Mouse (Mus musculus): ENCODE data around the gene Drc3. TPM values are rescaled to one million over a fixed set of nuclear protein-coding genes. Genes with fewer than 3 reads are reported as not detected.

The Drc3 gene
- 1.6 and 2.3 TPM in 2 replicates for polyA plus RNA-seq (2016; fragmentation: Nextera tagmentation; extraction: Ambion mirVana)

DNA sequence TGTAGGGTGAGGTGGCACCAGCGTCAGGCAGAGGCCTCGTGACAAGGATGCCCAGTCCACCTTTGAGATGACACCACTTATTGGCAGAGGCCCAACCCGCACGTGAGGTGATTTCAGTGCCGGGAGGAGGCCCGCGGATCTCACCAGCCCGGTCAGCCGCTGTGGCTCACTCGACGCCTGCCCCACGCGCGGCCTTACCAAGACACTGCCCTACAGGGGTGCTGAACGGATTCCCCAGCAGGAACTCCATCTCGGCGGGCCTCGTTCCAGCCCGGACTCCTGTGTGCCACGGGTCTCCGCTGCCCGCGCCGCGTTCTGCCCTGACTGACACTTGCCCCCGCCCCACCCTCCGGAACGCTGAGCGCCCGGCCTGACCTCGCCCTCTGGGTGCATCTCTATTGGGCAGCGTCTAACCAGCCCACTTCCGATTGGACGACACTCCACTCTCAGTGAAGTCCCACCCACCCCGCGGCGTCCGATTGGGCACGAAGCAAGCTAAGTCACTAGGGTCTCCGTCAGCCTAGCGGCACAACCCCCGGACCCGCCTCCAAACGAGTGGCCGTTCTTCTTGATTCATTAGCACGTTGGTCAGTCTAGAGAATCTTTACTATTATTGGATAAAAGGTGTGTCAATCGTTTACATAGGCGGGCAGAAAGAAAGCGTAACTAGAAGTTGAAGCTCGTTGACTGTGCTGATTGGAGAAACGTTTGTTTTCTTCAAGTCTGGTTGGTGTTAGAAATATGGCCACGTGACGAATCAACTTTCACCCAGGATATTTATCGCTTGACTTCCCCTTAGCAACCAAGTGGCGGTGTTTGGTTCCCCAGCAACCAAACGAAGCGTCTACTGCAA lies at the start of gene Drc3, which contains the start of gene Tom1l2:
Drc3 (plus strand) TSS at position 771 of the 853 bp plus-strand sequence.
Tom1l2 (minus strand) TSS at position 347 of the 853 bp plus-strand sequence.
- WGBS = under 1% methylated on average over 57 of the region's 57 CpGs

DNA sequence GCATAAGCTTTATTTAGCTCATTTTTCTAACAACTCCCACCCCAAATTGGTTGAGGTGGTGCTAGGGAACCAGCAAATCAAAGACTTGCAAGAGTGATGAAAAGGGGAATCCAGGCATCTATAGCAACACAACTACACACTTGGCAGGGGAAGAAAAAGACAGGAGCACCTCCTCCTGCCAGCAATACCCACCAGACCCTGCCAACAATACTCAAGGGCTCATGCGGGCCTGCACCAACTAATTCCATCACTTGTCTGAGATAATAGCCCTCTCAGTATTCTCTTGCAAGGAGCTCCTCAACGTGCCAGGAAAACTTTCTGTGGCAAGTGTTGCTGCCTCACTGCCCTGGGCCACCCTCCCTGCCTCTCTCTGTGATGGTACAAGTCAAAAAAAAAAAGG lies 49.6 kb upstream of the Drc3 start:
- peaks cover 36% of the 10 kb centered on the region for H3K4me1 ChIP-seq (replicated peaks)
- H3K9me3 ChIP-seq (replicated peaks) = 0 out of 2 replicates have a peak, but pooled peaks cover 4% of the 10 kb centered on the region
- H3K36me3 ChIP-seq = no peaks in the 10 kb centered on the region; the same call in 1 of the 2 replicates
- no peak overlapping the region for H3K27ac ChIP-seq (ENCODE audit: poor library complexity, severe bottlenecking)
- ATAC-seq (ENCODE audit: insufficient number of reproducible peaks, low FRiP score) = no peak
- no peak overlapping the region for H3K4me2 ChIP-seq
- no peak overlapping the region for H3K9ac ChIP-seq
- no peak overlapping the region for H3K4me3 ChIP-seq
- 69% methylated on average over 2 of the region's 2 CpGs for WGBS
- H3K27me3 ChIP-seq (replicated peaks) = no peaks in the 10 kb centered on the region

More for the DNA sequence above, at the start of gene Drc3, which contains the start of gene Tom1l2:
- Histone ChIP-seq H3K9me3 (replicated peaks) (no peaks in the 10 kb centered on the region), H3K36me3 (no peaks in the 10 kb centered on the region), H3K4me1 (replicated peaks) (peaks cover 23% of the 10 kb centered on the region), H3K4me3 (peak within 1 kb of the TSS; percentile 65), H3K27ac (ENCODE audit: poor library complexity, severe bottlenecking) (peak within 1 kb of the TSS; percentile 82), H3K9ac (peak within 1 kb of the TSS; percentile 72), H3K4me2 (peak within 1 kb of the TSS; percentile 89), H3K27me3 (replicated peaks) (no peaks in the 10 kb centered on the region)
- ATAC-seq (ENCODE audit: insufficient number of reproducible peaks, low FRiP score) = peak; percentile 100

DNA sequence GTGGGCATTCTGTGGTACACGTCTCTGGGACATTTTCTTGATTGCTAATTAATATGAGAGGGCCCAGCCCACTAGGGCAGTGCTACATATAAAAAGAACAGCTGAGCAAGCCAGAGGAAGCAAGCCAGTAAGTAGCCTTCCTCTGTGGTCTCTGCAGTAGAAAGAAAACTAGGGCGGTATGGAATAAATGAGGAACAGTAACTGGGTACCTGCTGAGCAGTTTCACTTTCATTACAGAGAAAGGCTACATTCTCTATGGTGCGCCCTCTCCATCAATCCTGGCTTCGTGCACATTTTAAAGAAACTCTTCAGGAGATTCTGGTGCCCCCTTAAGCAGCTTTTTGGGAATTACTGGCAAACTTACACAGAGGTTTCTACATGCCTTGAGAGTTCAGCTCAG lies 47.5 kb upstream of the Drc3 start:
- H3K4me1 ChIP-seq (replicated peaks) = peaks cover 42% of the 10 kb centered on the region
- no peak overlapping the region for H3K27ac ChIP-seq (ENCODE audit: poor library complexity, severe bottlenecking)
- H3K4me2 ChIP-seq = no peak overlapping the region
- no peak overlapping the region for H3K4me3 ChIP-seq
- H3K27me3 ChIP-seq (replicated peaks) = no peaks in the 10 kb centered on the region
- H3K9ac ChIP-seq = no peak overlapping the region
- no peak for ATAC-seq (ENCODE audit: insufficient number of reproducible peaks, low FRiP score)
- no peaks in the 10 kb centered on the region; the same call in 1 of the 2 replicates for H3K36me3 ChIP-seq
- 0 out of 2 replicates have a peak, but pooled peaks cover 4% of the 10 kb centered on the region for H3K9me3 ChIP-seq (replicated peaks)
- 65% methylated on average over 4 of the region's 4 CpGs for WGBS

DNA sequence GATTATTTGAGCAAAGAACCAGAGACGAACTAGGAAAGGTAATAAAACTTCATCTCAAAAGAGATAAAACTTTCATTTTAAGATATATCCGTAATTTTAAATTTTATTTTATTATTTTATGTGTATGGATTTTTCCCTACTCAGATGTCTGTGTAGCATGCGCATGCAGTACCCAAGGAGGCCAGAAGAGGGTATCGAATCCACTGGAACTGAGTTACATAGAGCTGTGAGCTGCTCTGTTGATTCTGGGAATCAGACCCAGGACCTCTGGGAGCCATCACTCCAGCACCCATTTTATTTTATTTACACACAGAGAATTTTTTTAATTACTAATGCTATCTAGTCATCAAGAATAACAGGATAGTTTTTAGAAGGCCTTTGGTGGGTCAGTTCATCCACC lies 46.3 kb upstream of the Drc3 start:
- ATAC-seq (ENCODE audit: insufficient number of reproducible peaks, low FRiP score) = no peak
- Histone ChIP-seq H3K27me3 (replicated peaks) (no peaks in the 10 kb centered on the region), H3K36me3 (no peaks in the 10 kb centered on the region; the same call in 1 of the 2 replicates), H3K4me1 (replicated peaks) (peaks cover 45% of the 10 kb centered on the region), H3K27ac (ENCODE audit: poor library complexity, severe bottlenecking) (no peak overlapping the region), H3K9me3 (replicated peaks) (0 out of 2 replicates have a peak, but pooled peaks cover 4% of the 10 kb centered on the region), H3K4me2 (no peak overlapping the region), H3K4me3 (no peak overlapping the region), H3K9ac (no peak overlapping the region)
- 67% methylated on average over 4 of the region's 4 CpGs for WGBS

DNA sequence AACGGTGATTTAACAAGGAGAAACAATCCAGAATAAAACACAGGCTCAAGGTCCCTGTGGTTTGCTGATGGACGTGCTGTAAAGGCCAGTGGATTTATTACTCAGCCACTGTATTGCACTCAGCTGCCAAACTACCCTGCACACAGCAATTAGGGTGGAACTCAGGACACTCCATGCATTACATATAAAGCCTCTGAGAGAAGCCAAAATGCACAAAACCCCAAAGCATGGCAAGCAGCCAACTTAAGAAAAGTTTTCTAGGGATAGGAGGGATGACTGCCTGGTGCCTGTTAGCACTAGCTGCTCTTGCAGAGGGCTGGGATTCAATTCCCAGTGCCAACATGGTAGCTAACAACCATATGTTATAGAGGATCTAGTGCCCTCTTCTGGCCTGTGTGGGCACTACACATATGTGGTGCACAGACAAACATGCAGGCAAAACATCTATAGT lies 45.7 kb upstream of the Drc3 start:
- WGBS = 89% methylated on average over 2 of the region's 2 CpGs
- Histone ChIP-seq H3K27me3 (replicated peaks) (no peaks in the 10 kb centered on the region), H3K27ac (ENCODE audit: poor library complexity, severe bottlenecking) (no peak overlapping the region), H3K4me1 (replicated peaks) (peaks cover 43% of the 10 kb centered on the region), H3K9me3 (replicated peaks) (0 out of 2 replicates have a peak, but pooled peaks cover 4% of the 10 kb centered on the region), H3K4me2 (no peak overlapping the region), H3K4me3 (no peak overlapping the region), H3K9ac (no peak overlapping the region), H3K36me3 (no peaks in the 10 kb centered on the region; the same call in 1 of the 2 replicates)
- no peak for ATAC-seq (ENCODE audit: insufficient number of reproducible peaks, low FRiP score)

DNA sequence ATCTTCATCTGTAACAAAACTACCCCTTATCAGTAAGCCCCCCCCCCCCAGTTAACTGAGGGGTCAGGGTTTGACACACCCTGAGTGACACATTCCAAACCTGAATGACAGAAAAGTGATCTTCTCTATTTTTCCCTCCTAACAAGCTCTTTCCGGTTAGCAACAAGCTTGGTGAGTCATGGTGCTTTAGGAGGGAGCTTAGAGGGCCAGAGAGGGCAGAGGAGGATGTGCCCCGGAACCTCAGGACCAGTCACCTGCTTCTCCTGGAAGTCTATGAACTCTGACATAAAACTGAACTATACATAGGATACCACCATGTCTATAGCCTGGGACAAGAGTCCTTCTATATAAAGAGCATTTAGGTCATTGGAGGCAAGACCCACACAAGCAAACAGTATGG lies 45.1 kb upstream of the Drc3 start:
- peak overlapping the region; percentile 50 for H3K27ac ChIP-seq (ENCODE audit: poor library complexity, severe bottlenecking)
- H3K4me2 ChIP-seq = no peak overlapping the region
- 0 out of 2 replicates have a peak, but pooled peaks cover 4% of the 10 kb centered on the region for H3K9me3 ChIP-seq (replicated peaks)
- H3K4me3 ChIP-seq = no peak overlapping the region
- no peak for ATAC-seq (ENCODE audit: insufficient number of reproducible peaks, low FRiP score)
- H3K4me1 ChIP-seq (replicated peaks) = peaks cover 46% of the 10 kb centered on the region
- H3K36me3 ChIP-seq = no peaks in the 10 kb centered on the region; the same call in 1 of the 2 replicates
- no peak overlapping the region for H3K9ac ChIP-seq
- H3K27me3 ChIP-seq (replicated peaks) = no peaks in the 10 kb centered on the region
- 63% methylated on average over 2 of the region's 2 CpGs for WGBS

DNA sequence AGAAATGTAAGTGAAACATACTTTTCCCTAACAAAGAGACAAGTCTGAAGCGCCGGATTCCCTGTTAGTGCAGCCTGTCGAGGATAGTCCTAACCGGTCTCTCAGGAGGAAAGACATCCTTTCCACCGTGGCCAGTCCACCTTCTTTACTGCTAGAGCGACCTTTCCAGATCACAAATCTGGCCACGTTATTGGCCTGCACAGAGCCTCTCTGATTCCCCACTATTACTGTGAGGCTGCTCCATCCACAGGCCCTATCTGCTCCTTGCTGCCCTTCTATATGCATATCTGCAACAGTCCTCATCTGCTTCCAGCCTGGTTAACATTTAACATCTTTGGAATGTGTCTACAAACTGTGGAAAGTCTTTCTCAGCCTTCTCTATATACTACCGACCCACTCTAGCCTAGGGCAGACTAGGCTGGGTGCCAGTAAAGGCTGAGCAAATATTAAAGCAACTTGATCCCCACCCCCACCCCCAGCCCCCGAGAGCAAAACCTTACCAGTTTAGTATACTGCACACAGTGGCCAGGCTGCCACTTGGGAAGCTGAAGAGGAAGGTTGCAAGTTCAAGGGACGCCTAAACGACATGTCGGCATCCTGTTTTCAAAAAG lies 44.5 kb upstream of the Drc3 start:
- H3K9ac ChIP-seq = no peak overlapping the region

DNA sequence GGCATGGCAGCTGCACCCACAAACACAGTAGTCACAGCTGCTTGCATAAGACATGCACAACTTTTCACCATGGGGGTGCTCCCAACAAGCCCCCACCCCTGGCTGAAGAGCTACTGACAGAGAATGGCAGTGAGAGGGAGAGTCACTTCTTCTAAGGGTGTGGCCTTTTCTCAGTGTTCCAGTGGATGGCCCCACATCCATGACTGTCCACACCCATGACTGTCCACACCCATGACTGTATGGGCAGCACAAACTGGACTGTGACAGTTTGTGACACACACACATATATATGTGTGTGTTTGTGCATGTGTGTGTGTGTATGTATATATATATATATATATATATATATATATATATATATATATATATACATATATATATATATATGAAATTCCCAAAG lies 43.3 kb upstream of the Drc3 start:
- Histone ChIP-seq H3K9ac (no peak overlapping the region), H3K27me3 (replicated peaks) (no peaks in the 10 kb centered on the region), H3K4me1 (replicated peaks) (peaks cover 48% of the 10 kb centered on the region), H3K36me3 (no peaks in the 10 kb centered on the region; the same call in 1 of the 2 replicates), H3K9me3 (replicated peaks) (0 out of 2 replicates have a peak, but pooled peaks cover 7% of the 10 kb centered on the region), H3K4me3 (no peak overlapping the region), H3K27ac (ENCODE audit: poor library complexity, severe bottlenecking) (no peak overlapping the region), H3K4me2 (no peak overlapping the region)
- no peak for ATAC-seq (ENCODE audit: insufficient number of reproducible peaks, low FRiP score)

More for the DNA sequence above, 44.5 kb upstream of the Drc3 start:
- no peaks in the 10 kb centered on the region; the same call in 1 of the 2 replicates for H3K36me3 ChIP-seq
- H3K4me2 ChIP-seq = no peak overlapping the region
- ATAC-seq (ENCODE audit: insufficient number of reproducible peaks, low FRiP score) = peak; percentile 23; the same call in 1 of the 2 replicates
- H3K4me1 ChIP-seq (replicated peaks) = peaks cover 48% of the 10 kb centered on the region
- H3K27ac ChIP-seq (ENCODE audit: poor library complexity, severe bottlenecking) = peak overlapping the region; percentile 50
- 62% methylated on average over 12 of the region's 12 CpGs for WGBS
- 0 out of 2 replicates have a peak, but pooled peaks cover 7% of the 10 kb centered on the region for H3K9me3 ChIP-seq (replicated peaks)
- H3K4me3 ChIP-seq = no peak overlapping the region
- H3K27me3 ChIP-seq (replicated peaks) = no peaks in the 10 kb centered on the region

DNA sequence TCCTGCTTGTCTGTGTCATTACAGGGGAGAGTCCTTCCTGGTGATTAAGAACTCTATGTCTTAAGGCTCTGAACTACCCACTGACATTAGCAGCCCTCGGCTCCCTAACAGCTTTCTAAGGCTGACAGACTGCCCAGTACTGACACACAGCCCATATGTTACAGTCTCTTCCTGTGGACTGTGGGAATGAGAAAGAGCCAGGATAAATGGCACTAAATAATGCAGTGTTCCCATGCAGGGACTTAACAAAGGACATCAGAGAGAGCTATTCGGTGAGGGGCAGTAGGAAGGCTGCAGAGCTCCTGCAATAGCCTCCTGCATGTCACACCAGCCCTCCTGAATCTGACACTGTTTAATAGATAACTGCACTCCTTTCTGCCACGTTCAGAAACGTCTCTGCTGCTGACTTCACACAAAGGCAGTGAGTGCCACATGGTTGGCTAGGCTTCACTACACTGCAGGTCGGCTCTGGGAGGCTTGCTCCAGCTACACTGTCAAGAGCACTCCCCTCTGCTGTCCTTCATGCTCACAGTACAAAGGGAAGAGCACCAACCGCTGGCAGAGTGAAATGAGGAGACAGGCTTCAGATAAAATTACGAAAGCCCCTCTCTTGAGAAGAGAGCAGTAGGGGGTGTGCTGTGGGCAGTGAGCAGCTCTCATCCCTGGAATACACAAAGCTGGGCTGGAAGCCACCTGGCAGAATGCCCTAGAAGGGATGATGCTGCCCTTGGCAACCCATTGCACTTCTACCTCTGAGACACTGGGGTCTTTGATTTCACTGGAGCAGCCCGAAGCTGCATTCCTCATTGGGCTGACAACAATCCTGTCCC lies 41.9 kb upstream of the Drc3 start:
- Histone ChIP-seq H3K9ac (peak overlapping the region; percentile 50; the same call in 1 of the 2 replicates), H3K9me3 (replicated peaks) (0 out of 2 replicates have a peak, but pooled peaks cover 7% of the 10 kb centered on the region), H3K27me3 (replicated peaks) (no peaks in the 10 kb centered on the region), H3K4me3 (no peak overlapping the region), H3K4me2 (peak overlapping the region; percentile 43), H3K4me1 (replicated peaks) (peaks cover 48% of the 10 kb centered on the region), H3K27ac (ENCODE audit: poor library complexity, severe bottlenecking) (peak overlapping the region; percentile 73), H3K36me3 (no peaks in the 10 kb centered on the region; the same call in 1 of the 2 replicates)
- WGBS = 17% methylated on average over 8 of the region's 8 CpGs
- ATAC-seq (ENCODE audit: insufficient number of reproducible peaks, low FRiP score) = peak; percentile 48; the same call in 1 of the 2 replicates

DNA sequence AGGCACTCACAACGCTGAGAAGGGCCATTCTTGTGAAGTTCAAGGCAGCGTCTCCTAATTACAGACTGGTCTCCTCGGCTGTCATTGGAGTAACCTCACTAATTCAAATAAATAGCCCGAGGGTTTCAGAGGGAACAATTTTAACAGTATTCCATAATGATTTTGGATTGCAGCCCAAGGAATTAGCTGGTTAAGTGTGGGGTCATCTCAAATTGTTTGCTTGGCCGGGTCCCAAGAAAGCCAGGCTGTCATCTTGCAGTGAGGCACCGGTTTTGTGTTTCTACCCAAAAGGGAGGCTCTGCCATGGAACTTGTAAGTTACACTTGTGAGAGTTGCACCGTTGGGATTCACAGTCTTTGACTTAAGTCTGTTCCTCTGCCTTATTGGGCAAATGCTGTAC lies 36.9 kb upstream of the Drc3 start:
- Histone ChIP-seq H3K4me3 (no peak overlapping the region), H3K9ac (no peak overlapping the region), H3K4me1 (replicated peaks) (peaks cover 47% of the 10 kb centered on the region), H3K9me3 (replicated peaks) (0 out of 2 replicates have a peak, but pooled peaks cover 3% of the 10 kb centered on the region), H3K36me3 (no peaks in the 10 kb centered on the region), H3K4me2 (no peak overlapping the region), H3K27me3 (replicated peaks) (no peaks in the 10 kb centered on the region), H3K27ac (ENCODE audit: poor library complexity, severe bottlenecking) (no peak overlapping the region)
- no peak for ATAC-seq (ENCODE audit: insufficient number of reproducible peaks, low FRiP score)
- WGBS = 78% methylated on average over 7 of the region's 7 CpGs

All from heart, embryonic 12.5 days (tissue).